Mouse (Mus musculus) CH12.LX (cell line): ENCODE data around the gene Uchl4.

Experiments used
- CHD1 ChIP-seq: IDR thresholded peaks from 2 replicates; pipeline ENCODE4 v1.6.1; 2012; ENCODE audit warnings: low read depth, low read length, improper control_type of control experiment, inconsistent platforms
- CTCF ChIP-seq, 2 experiments: IDR thresholded peaks in 1 of 2; conservative IDR thresholded peaks in 1 of 2; 2 replicates each; pipeline ENCODE4 v1.5.1; 2011 to 2012; ENCODE audit warnings: low read depth in 2 of 2, low read length in 2 of 2, improper control_type of control experiment in 1 of 2, inconsistent platforms in 1 of 2, mild to moderate bottlenecking in 1 of 2, moderate library complexity in 1 of 2
- MAFK ChIP-seq: IDR thresholded peaks from 2 replicates; pipeline ENCODE4 v1.6.1; 2011; ENCODE audit warnings: low read length, improper control_type of control experiment; ENCODE audit not compliant: insufficient replicate concordance
- NELFE ChIP-seq: IDR thresholded peaks from 2 replicates; pipeline ENCODE4 v1.6.1; 2011; ENCODE audit warnings: low read depth, low read length, improper control_type of control experiment
- POLR2A ChIP-seq: IDR thresholded peaks from 2 replicates; pipeline ENCODE4 v1.6.1; 2011; ENCODE audit warnings: low read depth, mild to moderate bottlenecking, improper control_type of control experiment, low read length
- RAD21 ChIP-seq: IDR thresholded peaks from 2 replicates; pipeline ENCODE4 v1.6.1; 2011; ENCODE audit warnings: low read depth, mild to moderate bottlenecking, low read length, improper control_type of control experiment, moderate library complexity

GRCm38 (mm10) chr9:64225805-64226204 is 9.2 kb upstream of the Uchl4 start:
- TF ChIP-seq POLR2A: no peak
- no peak for TF ChIP-seq MAFK
- TF ChIP-seq NELFE: no peak
- no peak for TF ChIP-seq CTCF (conservative IDR thresholded peaks at IDR 0.05 in 1 of 2, IDR thresholded peaks at IDR 0.05 in 1 of 2; ENCODE audit: low read depth in 2 of 2, low read length in 2 of 2)
- no peak for TF ChIP-seq CHD1
- TF ChIP-seq RAD21: no peak
